Mouse (Mus musculus) forebrain, postnatal 0 days (tissue): ENCODE data around the gene Zfp277. TPM values are rescaled to one million over a fixed set of nuclear protein-coding genes. Genes with fewer than 3 reads are reported as not detected.

Experiments used
- ATAC-seq: fragments of 200-750 bp; cut with Nextera tagmentation; 2 replicates; pipeline ENCODE4 v1.8.0; 2017; ENCODE audit warnings: mild to moderate bottlenecking, moderate library complexity
- DNase-seq: peaks from one replicate; pipeline ENCODE4 v3.0.0-alpha.2; 2015
- H3K27ac ChIP-seq: fragments of 300-500 bp; sonication (generic); 2 replicates; pipeline ENCODE4 v1.5.1; 2014; ENCODE audit warnings: low read depth, mild to moderate bottlenecking, antibody characterized with exemption, low read length, moderate library complexity, mixed read lengths
- H3K27me3 ChIP-seq: fragments of 300-500 bp; sonication (generic); 2 replicates; pipeline ENCODE4 v1.6.1; 2014; ENCODE audit warnings: mild to moderate bottlenecking, low read length, mixed read lengths; ENCODE audit not compliant: insufficient read depth
- H3K36me3 ChIP-seq: fragments of 300-500 bp; sonication (generic); 2 replicates; pipeline ENCODE4 v1.6.1; 2014; ENCODE audit warnings: mild to moderate bottlenecking, moderate library complexity; ENCODE audit not compliant: insufficient read depth
- H3K4me1 ChIP-seq: fragments of 300-500 bp; sonication (generic); 2 replicates; pipeline ENCODE4 v1.6.1; 2014; ENCODE audit warnings: antibody characterized with exemption; ENCODE audit not compliant: insufficient read depth
- H3K4me2 ChIP-seq: fragments of 300-500 bp; sonication (generic); 2 replicates; pipeline ENCODE4 v1.6.1; 2014; ENCODE audit warnings: low read depth, mild to moderate bottlenecking, moderate library complexity
- H3K4me3 ChIP-seq: fragments of 300-500 bp; sonication (generic); 2 replicates; pipeline ENCODE4 v1.5.1; 2014; ENCODE audit warnings: low read depth, low read length, mixed read lengths
- H3K9ac ChIP-seq: fragments of 300-500 bp; sonication (generic); 2 replicates; pipeline ENCODE4 v1.6.1; 2014; ENCODE audit warnings: mild to moderate bottlenecking
- H3K9me3 ChIP-seq: fragments of 300-500 bp; sonication (generic); 2 replicates; pipeline ENCODE4 v1.6.1; 2016; ENCODE audit warnings: low read length
- CTCF ChIP-seq: sonication (generic); IDR thresholded peaks from 2 replicates; pipeline ENCODE4 v1.5.1; 2016; ENCODE audit warnings: antibody characterized with exemption, control low read depth, low read depth
- whole genome bisulfite sequencing: fragments of 180-500 bp; shearing (Covaris S2); extraction: QIAGEN DNeasy Blood & Tissue Kit; methylation state at CpG from one replicate; pipeline ENCODE4 v1.1.7; 2014; 5-methylcytosine and 5-hydroxymethylcytosine counted together
- polyA plus RNA-seq: library from polyadenylated mRNA; unstranded; fragments of >200 nt; fragmentation: Nextera tagmentation; extraction: Ambion mirVana; gene quantifications from 2 replicates; pipeline ENCODE4 v1.2.1, GENCODE M21; 2015
- total RNA-seq: library from RNA; depleted of rRNA; stranded (reverse); fragments of >200 nt; gene quantifications from 2 replicates; pipeline ENCODE4 v1.2.3, GENCODE M21; 2014

The Zfp277 gene
- total and polyA plus RNA-seq, 2 experiments from 2014 or later = 30.7 to 31.8 TPM

DNA sequence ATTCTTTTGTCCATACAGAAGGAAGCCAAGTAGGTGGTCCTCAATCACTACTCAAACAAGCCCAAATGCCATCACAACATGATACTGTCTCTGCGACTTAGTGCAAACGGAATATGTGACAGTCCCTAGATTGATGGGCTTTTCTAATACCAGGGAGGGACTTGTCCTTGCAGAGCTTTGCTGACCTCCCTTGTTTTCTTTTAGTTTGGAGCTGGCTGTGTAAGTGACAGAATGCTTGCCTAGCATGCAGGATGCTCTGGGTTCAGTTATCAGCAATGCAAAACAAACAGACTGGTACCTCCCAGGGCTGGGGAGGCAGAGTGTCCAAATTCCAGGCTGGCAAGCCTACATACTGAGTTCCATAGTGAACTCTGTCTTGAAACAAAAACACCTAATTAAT lies 7.7 kb downstream of the Zfp277 start:
- no peaks in the 10 kb centered on the region for H3K36me3 ChIP-seq
- H3K27ac ChIP-seq = no peak overlapping the region
- H3K9me3 ChIP-seq = no peaks in the 10 kb centered on the region
- no peak overlapping the region for H3K4me3 ChIP-seq
- no peak overlapping the region for H3K9ac ChIP-seq
- 29% methylated on average over 2 of the region's 2 CpGs for WGBS
- ATAC-seq (no peak), DNase-seq (no peak)
- TF ChIP-seq CTCF = no peak
- H3K4me1 ChIP-seq = no peaks in the 10 kb centered on the region
- no peak overlapping the region for H3K4me2 ChIP-seq
- H3K27me3 ChIP-seq = no peaks in the 10 kb centered on the region

DNA sequence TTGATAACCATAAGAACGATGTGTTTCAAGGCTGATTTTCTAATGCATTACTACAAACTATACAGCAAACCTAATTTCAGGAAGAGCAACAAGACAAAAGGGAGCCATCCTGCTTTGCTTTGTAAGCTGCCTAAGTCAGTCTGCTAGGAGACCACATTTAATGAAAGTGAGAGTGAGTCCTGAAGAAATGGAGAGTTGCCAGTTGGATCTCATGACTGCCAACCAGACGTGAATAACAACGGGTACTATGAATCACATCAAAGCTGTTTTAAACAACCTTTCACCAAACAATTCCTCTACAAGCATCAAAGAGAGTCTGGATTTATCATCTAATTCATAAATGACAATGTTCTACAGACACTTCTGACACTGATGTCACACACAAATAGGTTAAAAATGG lies 11.6 kb downstream of the Zfp277 start:
- Histone ChIP-seq H3K27ac (no peak overlapping the region), H3K36me3 (no peaks in the 10 kb centered on the region), H3K4me1 (no peaks in the 10 kb centered on the region), H3K27me3 (no peaks in the 10 kb centered on the region), H3K9me3 (no peaks in the 10 kb centered on the region), H3K9ac (no peak overlapping the region), H3K4me3 (no peak overlapping the region), H3K4me2 (no peak overlapping the region)
- WGBS = 23% methylated on average over 3 of the region's 3 CpGs
- DNase-seq (peak; percentile 21), ATAC-seq (no peak)
- TF ChIP-seq CTCF = no peak

DNA sequence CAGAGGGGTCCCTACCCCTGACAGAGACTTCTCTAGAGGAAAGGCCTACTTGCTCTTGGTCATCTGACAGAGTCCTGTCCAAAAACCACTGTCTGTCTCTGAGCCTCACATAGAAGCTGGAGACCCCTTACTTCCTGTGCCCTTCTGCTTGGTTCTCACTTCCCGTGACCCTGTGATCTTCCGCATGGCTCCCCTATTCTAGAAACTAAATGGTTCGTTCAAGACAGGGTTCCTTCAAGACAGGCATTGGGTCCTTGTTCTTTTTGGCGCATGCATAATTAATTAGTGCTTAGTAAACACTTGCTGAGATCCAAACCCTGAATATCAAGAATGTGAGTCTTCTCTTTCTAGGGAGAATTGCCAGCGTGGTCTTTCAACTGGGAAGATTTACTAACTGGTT lies 14.6 kb downstream of the Zfp277 start:
- no peaks in the 10 kb centered on the region for H3K27me3 ChIP-seq
- H3K4me1 ChIP-seq = no peaks in the 10 kb centered on the region
- no peak for TF ChIP-seq CTCF
- DNase-seq = no peak
- 39% methylated on average over 5 of the region's 5 CpGs for WGBS
- ATAC-seq = peak; percentile 34; the same call in 1 of the 2 replicates
- H3K27ac ChIP-seq = no peak overlapping the region
- no peak overlapping the region for H3K9ac ChIP-seq
- no peaks in the 10 kb centered on the region for H3K36me3 ChIP-seq
- H3K9me3 ChIP-seq = no peaks in the 10 kb centered on the region
- no peak overlapping the region for H3K4me3 ChIP-seq
- H3K4me2 ChIP-seq = no peak overlapping the region

DNA sequence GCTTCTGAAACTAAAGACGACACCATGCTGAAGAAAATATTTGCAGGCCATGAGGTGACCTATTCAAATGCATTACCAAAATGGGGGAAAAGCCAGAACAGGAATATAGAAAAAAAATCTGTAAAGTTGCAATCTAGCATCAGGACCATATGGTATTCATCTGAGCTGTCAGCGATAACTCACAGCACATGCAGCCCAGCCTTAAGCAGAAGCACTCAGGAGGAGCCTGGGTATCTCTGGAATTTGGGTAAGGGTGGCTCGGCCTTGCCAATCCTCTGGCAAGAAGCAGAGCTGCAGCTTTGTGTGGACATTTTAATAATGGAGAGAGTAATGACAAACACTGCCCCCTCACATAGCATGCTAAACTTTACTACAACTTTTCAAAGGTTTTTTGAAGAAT lies 15.7 kb downstream of the Zfp277 start:
- Histone ChIP-seq H3K27ac (no peak overlapping the region), H3K9me3 (no peaks in the 10 kb centered on the region), H3K27me3 (no peaks in the 10 kb centered on the region), H3K4me3 (no peak overlapping the region), H3K4me1 (no peaks in the 10 kb centered on the region), H3K36me3 (no peaks in the 10 kb centered on the region), H3K9ac (no peak overlapping the region), H3K4me2 (no peak overlapping the region)
- ATAC-seq (no peak), DNase-seq (no peak)
- no peak for TF ChIP-seq CTCF
- WGBS = 51% methylated on average over 3 of the region's 3 CpGs

DNA sequence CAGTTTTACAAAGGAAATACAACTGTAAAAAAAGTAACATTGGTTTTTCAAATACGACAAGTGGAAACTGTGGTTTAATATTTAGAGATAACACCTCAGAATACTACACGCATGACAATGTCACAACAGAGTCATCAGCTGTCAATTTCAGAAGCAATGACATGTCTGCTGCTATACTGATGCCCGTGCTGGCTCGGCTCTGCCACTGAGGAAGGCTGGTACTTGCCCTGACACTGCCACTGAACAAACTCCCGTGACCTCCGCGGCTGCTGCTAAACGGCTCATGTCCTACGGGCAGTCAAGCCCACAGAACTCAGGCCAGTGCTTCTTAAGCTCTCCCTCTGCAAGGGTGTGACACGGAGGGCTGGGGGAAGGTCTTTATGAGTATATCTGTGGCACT lies 18.1 kb downstream of the Zfp277 start:
- no peak for TF ChIP-seq CTCF
- 78% methylated on average over 10 of the region's 10 CpGs for WGBS
- H3K4me1 ChIP-seq = no peaks in the 10 kb centered on the region
- no peaks in the 10 kb centered on the region for H3K36me3 ChIP-seq
- no peak overlapping the region for H3K9ac ChIP-seq
- no peaks in the 10 kb centered on the region for H3K9me3 ChIP-seq
- ATAC-seq = no peak; the same call in 1 of the 2 replicates
- no peak overlapping the region for H3K4me3 ChIP-seq
- H3K27ac ChIP-seq = no peak overlapping the region
- H3K4me2 ChIP-seq = no peak overlapping the region
- H3K27me3 ChIP-seq = no peaks in the 10 kb centered on the region
- DNase-seq = no peak

DNA sequence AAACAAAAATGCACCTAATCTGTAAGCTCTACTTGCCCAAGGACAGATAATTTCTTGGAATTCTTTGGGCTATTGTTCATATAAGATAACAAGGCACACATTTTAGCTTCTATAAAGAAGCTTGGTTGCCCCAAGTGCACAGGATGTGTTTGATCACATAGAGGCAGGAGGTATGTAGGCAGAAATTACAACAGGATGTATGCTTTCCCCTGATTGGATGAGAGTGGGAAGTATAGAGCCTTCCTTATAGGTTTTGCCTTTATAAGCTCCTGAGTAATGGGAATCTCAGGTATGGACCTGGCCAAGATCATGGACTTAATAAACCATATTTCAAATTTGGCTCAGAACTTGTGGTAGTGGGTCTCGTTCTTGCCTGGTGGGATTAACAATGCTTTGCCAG lies 20.7 kb downstream of the Zfp277 start:
- no peak for TF ChIP-seq CTCF
- H3K4me1 ChIP-seq = no peaks in the 10 kb centered on the region
- 87% methylated on average over 1 of the region's 1 CpGs for WGBS

DNA sequence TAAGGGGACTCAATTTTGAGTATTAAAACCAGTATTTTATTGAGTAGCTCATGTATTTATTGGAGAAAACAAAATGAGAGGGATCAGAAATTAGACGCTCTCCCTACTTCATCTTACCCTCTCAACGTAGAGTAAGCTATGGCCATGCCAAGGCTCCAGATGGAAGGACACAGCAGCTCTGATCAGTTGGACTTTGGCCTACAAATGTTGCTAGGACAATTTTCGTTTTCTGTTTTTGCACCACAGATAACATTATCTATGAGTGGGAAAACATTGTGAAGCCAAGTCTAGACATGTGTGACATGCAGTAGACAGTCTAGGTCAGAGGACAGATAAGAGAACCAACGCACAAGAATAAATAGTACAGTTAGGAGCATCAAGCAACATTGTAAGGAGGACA lies 28.4 kb downstream of the Zfp277 start:
- Histone ChIP-seq H3K4me2 (no peak overlapping the region), H3K9ac (no peak overlapping the region), H3K27me3 (no peaks in the 10 kb centered on the region), H3K4me1 (no peaks in the 10 kb centered on the region), H3K4me3 (no peak overlapping the region), H3K27ac (no peak overlapping the region), H3K9me3 (no peaks in the 10 kb centered on the region), H3K36me3 (no peaks in the 10 kb centered on the region)
- TF ChIP-seq CTCF = no peak
- ATAC-seq (no peak), DNase-seq (no peak)
- WGBS = 88% methylated on average over 4 of the region's 4 CpGs

More for the DNA sequence above, 20.7 kb downstream of the Zfp277 start:
- no peak overlapping the region for H3K4me3 ChIP-seq
- H3K9ac ChIP-seq = no peak overlapping the region
- no peaks in the 10 kb centered on the region for H3K36me3 ChIP-seq
- ATAC-seq (no peak), DNase-seq (no peak)
- H3K27me3 ChIP-seq = no peaks in the 10 kb centered on the region
- H3K9me3 ChIP-seq = no peaks in the 10 kb centered on the region
- H3K27ac ChIP-seq = no peak overlapping the region
- no peak overlapping the region for H3K4me2 ChIP-seq

DNA sequence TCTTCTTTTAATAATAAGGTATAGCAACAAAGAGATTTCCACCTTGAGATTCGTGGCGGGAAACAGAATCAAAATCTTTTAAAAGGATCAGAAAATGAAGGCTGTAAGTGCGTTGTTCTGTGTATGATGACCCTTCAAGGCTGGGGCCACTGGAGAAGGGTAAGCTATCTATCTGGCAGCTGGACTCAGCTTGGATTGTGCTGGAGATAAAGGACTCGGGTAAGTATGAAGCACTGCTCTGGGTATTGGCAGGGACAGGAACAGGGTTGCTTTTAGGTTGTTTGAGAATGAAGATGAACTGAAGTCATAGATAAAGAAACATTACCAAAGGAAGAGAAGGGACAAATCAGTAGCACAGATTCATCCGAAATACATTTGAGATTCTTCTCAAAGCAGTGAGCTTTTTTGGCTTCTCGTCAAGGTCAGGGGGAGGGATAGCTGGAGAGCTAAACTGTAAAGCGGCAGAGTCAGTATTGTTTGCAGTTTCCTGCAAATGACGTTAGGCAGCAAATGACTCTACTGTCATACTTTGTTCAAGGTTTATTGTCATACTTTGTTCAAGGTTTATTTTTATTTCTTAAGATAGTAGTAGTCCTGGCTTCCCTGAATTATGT lies 30.3 kb downstream of the Zfp277 start:
- Histone ChIP-seq H3K27me3 (no peaks in the 10 kb centered on the region), H3K27ac (peak overlapping the region; percentile 76), H3K9me3 (no peaks in the 10 kb centered on the region), H3K9ac (no peak overlapping the region), H3K4me3 (no peak overlapping the region), H3K4me2 (peak overlapping the region; percentile 30), H3K36me3 (no peaks in the 10 kb centered on the region), H3K4me1 (no peaks in the 10 kb centered on the region)
- 52% methylated on average over 8 of the region's 8 CpGs for WGBS
- no peak for DNase-seq
- no peak for TF ChIP-seq CTCF
- ATAC-seq = peak; percentile 32
